Mouse (Mus musculus): Measurements from ENCODE around the gene Golga2. TPM values are rescaled to one million over a fixed set of nuclear protein-coding genes. Genes with fewer than 3 reads are reported as not detected.

Gene Golga2
- total and polyA plus RNA-seq, 3 experiments = 15.4 to 27.1 (median 23.0) TPM

- peak overlapping the region; percentile 23; the same call in 1 of the 2 replicates for H3K9ac ChIP-seq (ENCODE audit: insufficient read depth, low read depth)
- TF ChIP-seq MAFK (IDR thresholded peaks at IDR 0.05; ENCODE audit: insufficient replicate concordance, low read length) (no peak), MAZ (IDR thresholded peaks at IDR 0.05; ENCODE audit: low read depth, low read length) (no peak), SIN3A (IDR thresholded peaks at IDR 0.05; ENCODE audit: low read length) (no peak), ETS1 (conservative IDR thresholded peaks at IDR 0.05; ENCODE audit: low read depth, low read length) (no peak), NRF1 (IDR thresholded peaks at IDR 0.05; ENCODE audit: low read depth, low read length) (no peak), JUN (IDR thresholded peaks at IDR 0.05; ENCODE audit: insufficient read depth, low read depth, low read length) (no peak), MYC (IDR thresholded peaks at IDR 0.05; ENCODE audit: low read depth, low read length) (no peak), HCFC1 (IDR thresholded peaks at IDR 0.05; ENCODE audit: low read depth, low read length) (no peak), TCF12 (IDR thresholded peaks at IDR 0.05; ENCODE audit: low read depth, low read length) (no peak), KAT2A (IDR thresholded peaks at IDR 0.05; ENCODE audit: insufficient replicate concordance, low read length) (no peak), BHLHE40 (IDR thresholded peaks at IDR 0.05; ENCODE audit: low read depth, low read length) (no peak), NELFE (IDR thresholded peaks at IDR 0.05; ENCODE audit: low read depth, low read length) (no peak), JUND (conservative IDR thresholded peaks at IDR 0.05; ENCODE audit: low read depth, low read length) (no peak), GABPA (IDR thresholded peaks at IDR 0.05; ENCODE audit: insufficient replicate concordance, low read depth, low read length) (no peak), E2F4 (IDR thresholded peaks at IDR 0.05; ENCODE audit: insufficient replicate concordance, low read depth, low read length) (no peak), SMC3 (IDR thresholded peaks at IDR 0.05; ENCODE audit: low read depth, low read length) (no peak), POLR2A (IDR thresholded peaks at IDR 0.05; ENCODE audit: low read depth, low read length) (no peak), MEF2A (IDR thresholded peaks at IDR 0.05; ENCODE audit: borderline replicate concordance, low read depth, low read length) (no peak), ZMIZ1 (IDR thresholded peaks at IDR 0.05; ENCODE audit: low read depth, low read length) (no peak), CTCF (conservative IDR thresholded peaks at IDR 0.05 in 1 of 2, IDR thresholded peaks at IDR 0.05 in 1 of 2; ENCODE audit: low read depth in 2 of 2, low read length in 2 of 2) (no peak)
- H3K36me3 ChIP-seq (replicated peaks in 1 of 2; ENCODE audit: control insufficient read depth in 1 of 2, insufficient read depth in 1 of 2, low read length in 1 of 2) = no peaks in the 10 kb centered on the region
- H3K4me2 ChIP-seq (ENCODE audit: insufficient read depth, low read depth, poor library complexity, severe bottlenecking) = no peak overlapping the region
- H3K79me2 ChIP-seq (replicated peaks; ENCODE audit: control insufficient read depth, extremely low read depth, insufficient read depth, poor library complexity, severe bottlenecking) = no peaks in the 10 kb centered on the region
- peaks cover 79% of the 10 kb centered on the region for H3K27me3 ChIP-seq (replicated peaks)
- H3K27ac ChIP-seq (ENCODE audit: insufficient read depth, low read depth) = no peak overlapping the region
- in situ Hi-C loops (cut with MboI; ENCODE audit: low pct_ligation_motif_present, low pct_unique_long_range_greater_than_20kb, low sequenced_read_pairs) = no loop called here
- dilution Hi-C loops (cut with MboI; ENCODE audit: extremely low pct_ligation_motif_present, extremely low pct_unique_long_range_greater_than_20kb, low sequenced_read_pairs) = no loop called here
- no peak for DNase-seq (ENCODE audit: extremely low read depth)
- H3K4me1 ChIP-seq (ENCODE audit: control insufficient read depth in 1 of 2, insufficient read depth in 2 of 2) = peaks cover 7 to 23% of the 10 kb centered on the region in 2 experiments
- H3K9me3 ChIP-seq (replicated peaks; ENCODE audit: low read length) = no peaks in the 10 kb centered on the region
- no peak overlapping the region for H3K4me3 ChIP-seq (replicated peaks in 1 of 3; ENCODE audit: low read depth in 2 of 3, low read length in 2 of 3, poor library complexity in 1 of 3)
Observed at GRCm38 (mm10) chr2:32353836-32354235, 66.7 kb downstream of the Golga2 start.

- TF ChIP-seq USF1 (IDR thresholded peaks at IDR 0.05; ENCODE audit: low read depth, low read length) = no peak
- no peak for TF ChIP-seq MAZ (IDR thresholded peaks at IDR 0.05; ENCODE audit: low read depth, low read length)
- no peak for TF ChIP-seq POLR2A (IDR thresholded peaks at IDR 0.05; ENCODE audit: low read depth, low read length)
- TF ChIP-seq ELF1 (IDR thresholded peaks at IDR 0.05; ENCODE audit: low read depth, low read length) = no peak
- no peak for TF ChIP-seq E2F4 (IDR thresholded peaks at IDR 0.05; ENCODE audit: insufficient replicate concordance, low read depth, low read length)
- TF ChIP-seq CTCF (conservative IDR thresholded peaks at IDR 0.05 in 1 of 2, IDR thresholded peaks at IDR 0.05 in 1 of 2; ENCODE audit: low read depth in 2 of 2, low read length in 2 of 2) = no peak
- no peak for TF ChIP-seq TCF12 (IDR thresholded peaks at IDR 0.05; ENCODE audit: low read depth, low read length)
- TF ChIP-seq JUN (IDR thresholded peaks at IDR 0.05; ENCODE audit: insufficient read depth, low read depth, low read length) = no peak
- TF ChIP-seq ETS1 (conservative IDR thresholded peaks at IDR 0.05; ENCODE audit: low read depth, low read length) = no peak
- TF ChIP-seq NELFE (IDR thresholded peaks at IDR 0.05; ENCODE audit: low read depth, low read length) = no peak
- TF ChIP-seq MYC (IDR thresholded peaks at IDR 0.05; ENCODE audit: low read depth, low read length) = no peak
- no peak for TF ChIP-seq ZKSCAN1 (IDR thresholded peaks at IDR 0.05; ENCODE audit: borderline replicate concordance, low read depth, low read length)
- no peak for TF ChIP-seq CHD2 (IDR thresholded peaks at IDR 0.05; ENCODE audit: low read length)
- TF ChIP-seq GABPA (IDR thresholded peaks at IDR 0.05; ENCODE audit: insufficient replicate concordance, low read depth, low read length) = no peak
- TF ChIP-seq ZNF384 (IDR thresholded peaks at IDR 0.05; ENCODE audit: low read depth, low read length) = no peak
- no peak for TF ChIP-seq USF2 (conservative IDR thresholded peaks at IDR 0.05; ENCODE audit: low read depth, low read length)
- no peak for TF ChIP-seq POLR2AphosphoS2 (IDR thresholded peaks at IDR 0.05; ENCODE audit: low read depth, low read length)
- no peak for TF ChIP-seq IRF4 (IDR thresholded peaks at IDR 0.05; ENCODE audit: low read depth, low read length)
- no peak for TF ChIP-seq HCFC1 (IDR thresholded peaks at IDR 0.05; ENCODE audit: low read depth, low read length)
- no peak for TF ChIP-seq MXI1 (IDR thresholded peaks at IDR 0.05; ENCODE audit: low read depth, low read length)
- Histone ChIP-seq H3K4me3 (replicated peaks in 1 of 3; ENCODE audit: low read depth in 2 of 3, low read length in 2 of 3, poor library complexity in 1 of 3) (no peak overlapping the region), H3K27me3 (replicated peaks) (peaks cover 78% of the 10 kb centered on the region), H3K36me3 (replicated peaks in 1 of 2; ENCODE audit: control insufficient read depth in 1 of 2, insufficient read depth in 1 of 2, low read length in 1 of 2) (no peaks in the 10 kb centered on the region), H3K4me1 (ENCODE audit: control insufficient read depth in 1 of 2, insufficient read depth in 2 of 2) (peaks cover 7 to 23% of the 10 kb centered on the region in 2 experiments), H3K27ac (ENCODE audit: insufficient read depth, low read depth) (no peak overlapping the region), H3K79me2 (replicated peaks; ENCODE audit: control insufficient read depth, extremely low read depth, insufficient read depth, poor library complexity, severe bottlenecking) (no peaks in the 10 kb centered on the region), H3K9me3 (replicated peaks; ENCODE audit: low read length) (no peaks in the 10 kb centered on the region), H3K9ac (ENCODE audit: insufficient read depth, low read depth) (no peak overlapping the region), H3K4me2 (ENCODE audit: insufficient read depth, low read depth, poor library complexity, severe bottlenecking) (no peak overlapping the region)
- no peak for DNase-seq (ENCODE audit: extremely low read depth)
- dilution Hi-C loops (cut with MboI; ENCODE audit: extremely low pct_ligation_motif_present, extremely low pct_unique_long_range_greater_than_20kb, low sequenced_read_pairs) = no loop called here
- in situ Hi-C loops (cut with MboI; ENCODE audit: low pct_ligation_motif_present, low pct_unique_long_range_greater_than_20kb, low sequenced_read_pairs) = no loop called here
Observed at GRCm38 (mm10) chr2:32354336-32354895, 67.2 kb downstream of the Golga2 start.
